Mouse (Mus musculus): ENCODE data around the gene Adam8. TPM values are rescaled to one million over a fixed set of nuclear protein-coding genes. Genes with fewer than 3 reads are reported as not detected.

The Adam8 gene
- polyA plus RNA-seq, 1 experiment = 17.4 TPM

- H3K27ac ChIP-seq (ENCODE audit: insufficient read depth, low read length) = no peak overlapping the region
- TF ChIP-seq POLR2A (IDR thresholded peaks at IDR 0.05; ENCODE audit: low read depth, low read length) (no peak), CTCF (IDR thresholded peaks at IDR 0.05; ENCODE audit: borderline replicate concordance, insufficient read depth, low read length) (no peak)
- no peaks in the 10 kb centered on the region for H3K4me1 ChIP-seq (ENCODE audit: control insufficient read depth, insufficient read depth, low read length)
- no peak overlapping the region for H3K4me3 ChIP-seq (ENCODE audit: insufficient read depth, low read length)
These were observed 51.7 kb downstream of the Adam8 start for GRCm38 (mm10) chr7:139940476-139941209.

DNA sequence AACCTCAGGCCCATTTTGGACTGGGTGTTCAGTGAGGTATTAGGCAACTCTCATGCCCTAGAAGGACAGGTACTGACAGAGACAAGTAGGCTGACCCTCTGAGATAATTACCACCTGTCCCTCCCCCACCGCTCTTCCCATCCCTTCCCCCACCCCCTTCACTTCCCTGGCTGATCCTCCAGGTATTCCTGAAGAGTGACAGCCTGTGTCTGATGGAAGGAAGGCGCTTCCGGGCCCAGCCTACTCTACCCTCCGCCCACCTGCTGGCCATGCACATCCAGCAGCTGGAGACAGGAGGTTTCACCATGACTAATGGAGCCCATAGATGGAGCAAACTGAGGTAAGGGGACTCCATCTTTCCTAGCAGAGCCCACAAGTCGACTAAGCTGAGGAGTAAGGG, 54.6 kb downstream of the Adam8 start:
- Histone ChIP-seq H3K27ac (ENCODE audit: insufficient read depth, low read length) (no peak overlapping the region), H3K4me1 (ENCODE audit: control insufficient read depth, insufficient read depth, low read length) (no peaks in the 10 kb centered on the region), H3K4me3 (ENCODE audit: insufficient read depth, low read length) (no peak overlapping the region)
- TF ChIP-seq POLR2A (IDR thresholded peaks at IDR 0.05; ENCODE audit: low read depth, low read length) (no peak), CTCF (IDR thresholded peaks at IDR 0.05; ENCODE audit: borderline replicate concordance, insufficient read depth, low read length) (no peak)

DNA sequence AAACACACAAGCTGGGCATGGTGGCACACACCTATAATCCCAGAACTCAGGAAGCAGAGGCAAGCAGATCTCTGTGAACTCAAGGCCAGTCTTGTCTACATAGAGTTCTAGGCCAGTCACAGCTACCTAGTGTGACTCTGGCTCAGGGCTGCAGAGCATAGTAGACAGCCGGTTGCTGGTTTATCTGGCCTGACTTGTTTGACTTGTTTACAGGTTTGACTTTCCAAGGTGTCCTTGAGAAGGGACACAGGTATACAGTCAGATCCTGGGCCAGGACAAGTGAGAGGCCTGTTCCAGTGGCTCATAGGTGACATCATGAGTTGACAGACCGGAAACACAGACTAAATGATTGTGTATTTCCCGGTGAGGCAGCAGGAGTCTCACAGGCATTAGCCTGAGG, 55.2 kb downstream of the Adam8 start:
- TF ChIP-seq POLR2A (IDR thresholded peaks at IDR 0.05; ENCODE audit: low read depth, low read length) (no peak), CTCF (IDR thresholded peaks at IDR 0.05; ENCODE audit: borderline replicate concordance, insufficient read depth, low read length) (no peak)
- Histone ChIP-seq H3K27ac (ENCODE audit: insufficient read depth, low read length) (no peak overlapping the region), H3K4me3 (ENCODE audit: insufficient read depth, low read length) (no peak overlapping the region), H3K4me1 (ENCODE audit: control insufficient read depth, insufficient read depth, low read length) (no peaks in the 10 kb centered on the region)

GRCm38 (mm10) chr7:139936705-139937104, 55.7 kb downstream of the Adam8 start:
- TF ChIP-seq CTCF (IDR thresholded peaks at IDR 0.05; ENCODE audit: borderline replicate concordance, insufficient read depth, low read length) (no peak), POLR2A (IDR thresholded peaks at IDR 0.05; ENCODE audit: low read depth, low read length) (no peak)
- no peak overlapping the region for H3K27ac ChIP-seq (ENCODE audit: insufficient read depth, low read length)
- no peaks in the 10 kb centered on the region for H3K4me1 ChIP-seq (ENCODE audit: control insufficient read depth, insufficient read depth, low read length)
- H3K4me3 ChIP-seq (ENCODE audit: insufficient read depth, low read length) = no peak overlapping the region

GRCm38 (mm10) chr7:139930732-139931131, 61.6 kb downstream of the Adam8 start:
- no peaks in the 10 kb centered on the region for H3K4me1 ChIP-seq (ENCODE audit: control insufficient read depth, insufficient read depth, low read length)
- H3K4me3 ChIP-seq (ENCODE audit: insufficient read depth, low read length) = no peak overlapping the region
- no peak overlapping the region for H3K27ac ChIP-seq (ENCODE audit: insufficient read depth, low read length)
- TF ChIP-seq POLR2A (IDR thresholded peaks at IDR 0.05; ENCODE audit: low read depth, low read length) = no peak
- peak; percentile 70; the same call in 1 of the 2 replicates for TF ChIP-seq CTCF (IDR thresholded peaks at IDR 0.05; ENCODE audit: borderline replicate concordance, insufficient read depth, low read length)

Other genes starting within 250 kb of the Adam8 start
- gene Adgra1, start 158.4 kb downstream of the Adam8 start, polyA plus RNA-seq (2011; ENCODE audit: insufficient read length, low read depth, missing spikeins) = 1.0 and 1.3 TPM in 2 replicates
- gene Kndc1, start 97.9 kb downstream of the Adam8 start, polyA plus RNA-seq (2011; ENCODE audit: insufficient read length, low read depth, missing spikeins) = not detected in 2 replicates
- not detected in 2 replicates for gene Utf1, start 48.8 kb downstream of the Adam8 start, polyA plus RNA-seq (2011; ENCODE audit: insufficient read length, low read depth, missing spikeins)
- not detected in 2 replicates for gene 6430531B16Rik, start 13.8 kb downstream of the Adam8 start, polyA plus RNA-seq (2011; ENCODE audit: insufficient read length, low read depth, missing spikeins)
- 19.8 and 21.0 TPM in 2 replicates for gene Zfp511, start 43.8 kb upstream of the Adam8 start, polyA plus RNA-seq (2011; ENCODE audit: insufficient read length, low read depth, missing spikeins)
- gene Tubgcp2, start 44.1 kb upstream of the Adam8 start, polyA plus RNA-seq (2011; ENCODE audit: insufficient read length, low read depth, missing spikeins) = 29.9 and 38.5 TPM in 2 replicates
- not detected in 2 replicates for gene Msx3, start 56.5 kb upstream of the Adam8 start, polyA plus RNA-seq (2011; ENCODE audit: insufficient read length, low read depth, missing spikeins)
- gene Caly, start 90.0 kb upstream of the Adam8 start, polyA plus RNA-seq (2011; ENCODE audit: insufficient read length, low read depth, missing spikeins) = not detected in 2 replicates
- gene Prap1, start 100.8 kb upstream of the Adam8 start, polyA plus RNA-seq (2011; ENCODE audit: insufficient read length, low read depth, missing spikeins) = not detected in 2 replicates
- gene Fuom, start 109.9 kb upstream of the Adam8 start, polyA plus RNA-seq (2011; ENCODE audit: insufficient read length, low read depth, missing spikeins) = 15.1 and 29.3 TPM in 2 replicates
- 8.9 and 9.8 TPM in 2 replicates for gene Paox, start 123.2 kb upstream of the Adam8 start, polyA plus RNA-seq (2011; ENCODE audit: insufficient read length, low read depth, missing spikeins)
- gene Echs1, start 123.9 kb upstream of the Adam8 start, polyA plus RNA-seq (2011; ENCODE audit: insufficient read length, low read depth, missing spikeins) = 85.2 and 95.9 TPM in 2 replicates
- 18.0 and 19.7 TPM in 2 replicates for gene Mtg1, start 145.0 kb upstream of the Adam8 start, polyA plus RNA-seq (2011; ENCODE audit: insufficient read length, low read depth, missing spikeins)
- gene Sprn, start 162.3 kb upstream of the Adam8 start, polyA plus RNA-seq (2011; ENCODE audit: insufficient read length, low read depth, missing spikeins) = 0.16 TPM in 1 of 2 replicates, not detected in the other
- gene Olfr522, start 172.2 kb upstream of the Adam8 start, polyA plus RNA-seq (2011; ENCODE audit: insufficient read length, low read depth, missing spikeins) = not detected in 2 replicates
- not detected in 2 replicates for gene Olfr523, start 180.7 kb upstream of the Adam8 start, polyA plus RNA-seq (2011; ENCODE audit: insufficient read length, low read depth, missing spikeins)
- gene Olfr524, start 213.4 kb upstream of the Adam8 start, polyA plus RNA-seq (2011; ENCODE audit: insufficient read length, low read depth, missing spikeins) = not detected in 2 replicates
- not detected in 2 replicates for gene Cd163l1, start 225.7 kb upstream of the Adam8 start, polyA plus RNA-seq (2011; ENCODE audit: insufficient read length, low read depth, missing spikeins)